Mouse (Mus musculus): Measurements from ENCODE around the gene Gm49450. TPM values are rescaled to one million over a fixed set of nuclear protein-coding genes. Genes with fewer than 3 reads are reported as not detected.
"Not testable (repeated sequence)": the region's sequence is repeated elsewhere in the genome, so short reads cannot be mapped to it uniquely, and the experiment has no call there.

The Gm49450 gene
- polyA plus RNA-seq, 1 experiment from 2014 or later: not detected

DNA sequence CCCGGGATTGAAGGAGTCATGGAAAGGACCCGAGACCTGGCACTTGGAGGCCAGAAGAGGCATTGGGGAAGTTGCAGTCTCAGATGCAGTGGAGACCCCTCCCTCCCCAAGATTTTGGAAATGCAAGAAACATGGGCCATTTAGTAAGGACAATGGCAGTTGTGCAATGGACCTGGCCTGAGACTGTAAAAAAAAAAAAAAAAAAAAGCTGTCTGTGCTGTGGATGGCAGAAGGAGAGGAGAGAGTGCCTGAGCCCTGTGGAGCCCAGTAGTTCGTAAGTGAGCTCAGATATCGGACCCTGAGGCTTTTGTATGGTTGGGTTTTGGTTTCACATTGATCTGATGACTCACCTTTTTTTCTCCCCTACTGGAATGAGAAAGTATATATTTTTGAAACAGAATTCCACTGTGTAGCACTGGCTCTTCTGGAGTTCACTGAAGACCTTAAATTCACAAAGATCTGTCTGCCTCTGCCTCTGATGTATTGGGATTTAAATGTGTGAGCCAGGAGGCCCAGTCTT, 5.6 kb upstream of the Gm49450 start:
- Histone ChIP-seq H3K9me3 (no peaks in the 10 kb centered on the region), H3K4me3 (no peak overlapping the region), H3K27me3 (ENCODE audit: insufficient read depth, poor library complexity, severe bottlenecking) (no peaks in the 10 kb centered on the region), H3K27ac (no peak overlapping the region), H3K36me3 (no peaks in the 10 kb centered on the region), H3K4me1 (peaks cover 12% of the 10 kb centered on the region)
- 88% methylated on average over 4 of the region's 4 CpGs for WGBS
- no peak for DNase-seq (ENCODE audit: low spot score)

DNA sequence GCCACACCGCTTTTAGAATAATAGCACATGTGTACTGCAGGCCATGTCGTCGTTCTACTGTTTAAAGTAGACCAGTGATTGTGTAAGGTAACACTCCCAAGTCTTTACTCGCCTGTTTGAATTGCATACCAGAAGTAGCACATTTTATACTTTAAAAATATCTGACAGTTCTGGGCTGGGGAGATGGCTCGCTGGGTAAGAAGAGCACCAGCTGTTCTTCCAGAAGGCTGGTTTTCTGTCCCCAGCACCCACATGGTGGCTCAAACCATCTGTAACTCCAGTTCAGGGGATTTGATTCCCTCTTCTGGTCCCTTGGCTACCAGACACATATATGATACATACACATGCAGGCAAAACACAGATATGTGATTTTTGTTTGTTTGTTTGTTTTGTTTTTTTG, 4.1 kb upstream of the Gm49450 start:
- H3K4me3 ChIP-seq: no peak overlapping the region
- H3K4me1 ChIP-seq: peaks cover 17% of the 10 kb centered on the region
- H3K9me3 ChIP-seq: no peaks in the 10 kb centered on the region
- no peak overlapping the region for H3K27ac ChIP-seq
- no peaks in the 10 kb centered on the region for H3K27me3 ChIP-seq (ENCODE audit: insufficient read depth, poor library complexity, severe bottlenecking)
- no peaks in the 10 kb centered on the region for H3K36me3 ChIP-seq
- 85% methylated on average over 5 of the region's 5 CpGs for WGBS
- no peak for DNase-seq (ENCODE audit: low spot score)

DNA sequence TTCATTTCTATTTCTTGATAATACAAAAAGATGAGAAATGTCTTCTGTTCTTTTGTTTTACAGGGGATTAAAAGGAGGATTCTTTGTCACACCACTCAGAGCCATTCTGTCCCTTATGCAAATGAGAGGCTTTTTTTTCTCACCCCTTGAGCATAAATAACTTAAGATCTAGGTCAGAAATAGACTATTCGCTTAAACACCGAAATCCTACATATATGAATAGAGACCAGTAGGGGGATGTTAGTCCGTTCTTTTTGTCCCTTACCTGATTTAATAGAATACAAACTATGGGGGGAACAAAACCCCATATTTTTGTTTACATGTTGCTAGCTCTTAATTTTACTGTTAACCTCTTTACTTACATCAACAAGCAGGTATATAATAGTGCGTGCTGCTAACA, 2.6 kb upstream of the Gm49450 start:
- H3K4me1 ChIP-seq: peaks cover 22% of the 10 kb centered on the region
- no peak for DNase-seq (ENCODE audit: low spot score)
- 93% methylated on average over 4 of the region's 4 CpGs for WGBS
- no peaks in the 10 kb centered on the region for H3K27me3 ChIP-seq (ENCODE audit: insufficient read depth, poor library complexity, severe bottlenecking)
- no peak overlapping the region for H3K27ac ChIP-seq
- H3K36me3 ChIP-seq: peaks cover 5% of the 10 kb centered on the region
- no peaks in the 10 kb centered on the region for H3K9me3 ChIP-seq
- no peak overlapping the region for H3K4me3 ChIP-seq

DNA sequence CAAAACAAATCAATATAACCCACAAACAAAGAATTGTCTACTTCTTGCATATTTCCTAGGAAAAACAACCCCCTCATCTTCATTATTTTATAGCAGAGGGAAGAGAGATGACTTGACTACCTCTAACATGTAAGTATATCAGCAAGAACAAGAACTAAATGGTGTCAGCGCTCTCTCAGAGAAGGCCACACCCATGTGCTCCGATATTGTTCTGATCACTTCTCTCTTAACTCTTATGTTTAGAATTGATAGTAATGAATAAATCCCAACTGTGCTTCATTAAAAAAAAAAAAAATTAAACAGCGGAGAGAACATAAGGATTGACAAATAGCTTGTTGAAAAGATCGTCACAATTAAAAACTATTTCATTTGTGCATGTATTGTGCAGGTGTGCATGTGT, 2.0 kb upstream of the Gm49450 start:
- WGBS: 82% methylated on average over 4 of the region's 4 CpGs
- Histone ChIP-seq H3K4me3 (peak overlapping the region; percentile 45; the same call in 1 of the 2 replicates), H3K27ac (peak overlapping the region; percentile 91)

DNA sequence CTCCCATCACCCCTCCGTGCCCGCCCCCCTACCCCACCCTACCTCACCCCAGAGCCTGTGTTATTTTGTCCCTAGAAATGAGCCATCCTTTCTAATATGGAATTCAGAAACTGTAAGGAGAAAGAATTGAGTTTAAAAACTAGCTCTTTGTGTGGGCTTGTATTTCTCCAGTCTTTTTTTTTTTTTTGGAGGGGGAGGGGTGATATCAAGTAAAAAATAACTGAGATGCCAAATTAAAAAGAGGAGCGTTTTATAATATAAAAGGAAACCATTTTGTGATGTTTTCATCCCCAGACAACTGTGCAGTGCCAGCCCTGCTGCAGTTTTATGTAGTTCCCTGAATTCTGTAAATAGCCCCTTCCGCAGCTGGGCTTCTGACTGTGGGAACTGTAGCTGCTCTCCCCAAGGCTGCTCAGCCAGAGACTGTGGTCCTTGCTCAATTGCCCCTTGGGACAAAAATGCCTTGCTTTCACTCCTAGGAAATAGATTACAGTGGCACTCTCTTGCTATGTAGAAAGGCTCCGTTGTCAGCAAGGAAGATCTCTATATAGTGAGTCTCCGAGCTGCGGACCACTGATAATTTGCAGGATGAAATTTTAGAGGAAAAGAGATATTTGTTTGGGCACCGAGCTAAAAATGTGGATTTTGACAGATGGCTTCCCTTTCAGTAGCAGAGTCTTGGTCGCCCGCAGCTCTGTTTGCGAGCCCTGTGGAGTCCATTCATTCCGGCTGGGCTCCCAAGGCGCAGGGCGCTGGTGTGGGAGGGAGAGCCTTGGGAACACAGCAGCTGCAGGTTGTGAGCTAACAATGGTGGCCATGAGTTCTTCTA, 1.3 kb upstream of the Gm49450 start:
- peak overlapping the region; percentile 91 for H3K27ac ChIP-seq
- H3K36me3 ChIP-seq: peaks cover 9% of the 10 kb centered on the region
- no peaks in the 10 kb centered on the region for H3K9me3 ChIP-seq
- WGBS: 24% methylated on average over 14 of the region's 14 CpGs
- peak overlapping the region; percentile 84 for H3K4me3 ChIP-seq
- DNase-seq (ENCODE audit: low spot score): no peak
- no peaks in the 10 kb centered on the region for H3K27me3 ChIP-seq (ENCODE audit: insufficient read depth, poor library complexity, severe bottlenecking)
- peaks cover 22% of the 10 kb centered on the region for H3K4me1 ChIP-seq

More for the DNA sequence above, 2.0 kb upstream of the Gm49450 start:
- peaks cover 7% of the 10 kb centered on the region for H3K36me3 ChIP-seq
- no peak for DNase-seq (ENCODE audit: low spot score)
- H3K27me3 ChIP-seq (ENCODE audit: insufficient read depth, poor library complexity, severe bottlenecking): no peaks in the 10 kb centered on the region
- H3K4me1 ChIP-seq: peaks cover 22% of the 10 kb centered on the region
- no peaks in the 10 kb centered on the region for H3K9me3 ChIP-seq

DNA sequence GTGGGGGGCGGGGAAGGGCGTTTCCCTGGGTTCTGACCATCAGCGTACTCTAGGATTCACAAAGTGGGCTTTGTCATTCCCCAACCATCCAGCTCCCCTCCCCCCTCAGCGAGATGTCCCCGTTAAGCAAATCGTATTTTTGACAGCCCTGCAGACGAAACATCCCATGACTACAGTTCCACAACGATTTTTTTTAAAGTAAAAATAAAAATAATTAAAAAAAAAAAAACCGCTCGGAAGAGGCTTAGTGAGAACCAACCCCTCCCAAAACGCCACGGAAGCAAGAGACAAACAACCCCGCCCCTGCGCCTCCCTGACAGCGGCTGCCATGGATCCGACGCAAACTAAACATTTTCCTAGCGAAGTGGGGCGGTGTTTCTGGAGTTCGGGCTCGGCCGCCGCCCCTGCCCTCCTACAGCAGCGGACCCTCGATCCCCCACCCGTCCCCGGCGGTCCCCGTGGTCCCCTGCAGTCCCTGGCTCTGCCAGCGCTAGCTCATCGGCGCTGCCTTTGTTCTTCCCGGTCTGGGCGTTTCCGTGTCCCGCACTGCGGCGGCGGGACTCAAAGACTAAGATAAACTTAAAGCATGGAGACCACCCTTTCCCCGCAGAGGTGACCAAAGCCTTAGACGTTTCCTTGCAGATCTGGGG, 475 bp downstream of the Gm49450 start:
- under 1% methylated on average over 41 of the region's 41 CpGs for whole genome bisulfite sequencing
- Histone ChIP-seq H3K4me1 (peaks cover 24% of the 10 kb centered on the region), H3K36me3 (peaks cover 14% of the 10 kb centered on the region), H3K27ac (peak overlapping the region; percentile 91), H3K27me3 (ENCODE audit: insufficient read depth, poor library complexity, severe bottlenecking) (no peaks in the 10 kb centered on the region), H3K9me3 (no peaks in the 10 kb centered on the region), H3K4me3 (peak overlapping the region; percentile 84)
- DNase-seq (ENCODE audit: low spot score): peak; percentile 84

DNA sequence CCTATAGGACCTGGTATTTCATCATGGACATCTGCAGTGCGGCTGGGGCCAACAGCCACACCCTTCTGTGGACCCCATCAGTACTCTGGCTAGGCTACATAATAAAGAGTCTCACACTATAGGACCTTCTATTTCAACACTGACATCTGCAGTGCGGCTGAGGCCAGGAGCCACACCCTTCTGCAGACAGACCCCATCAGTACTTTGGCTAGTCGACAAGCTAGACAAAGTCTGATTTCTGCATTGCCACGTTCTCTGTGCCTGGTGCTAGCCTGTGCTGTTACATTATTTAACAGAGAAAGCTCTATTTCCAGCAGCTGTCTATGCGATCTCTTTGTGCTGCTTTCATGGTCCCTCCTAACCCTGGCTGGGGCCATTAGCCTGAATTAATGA, 1.3 kb downstream of the Gm49450 start:
- peak overlapping the region; percentile 91 for H3K27ac ChIP-seq
- H3K4me1 ChIP-seq: peaks cover 25% of the 10 kb centered on the region
- no peak for DNase-seq (ENCODE audit: low spot score)
- H3K9me3 ChIP-seq: no peaks in the 10 kb centered on the region
- peaks cover 14% of the 10 kb centered on the region for H3K36me3 ChIP-seq
- peak overlapping the region; percentile 84 for H3K4me3 ChIP-seq
- H3K27me3 ChIP-seq (ENCODE audit: insufficient read depth, poor library complexity, severe bottlenecking): no peaks in the 10 kb centered on the region
- 38% methylated on average over 5 of the region's 5 CpGs for WGBS

DNA sequence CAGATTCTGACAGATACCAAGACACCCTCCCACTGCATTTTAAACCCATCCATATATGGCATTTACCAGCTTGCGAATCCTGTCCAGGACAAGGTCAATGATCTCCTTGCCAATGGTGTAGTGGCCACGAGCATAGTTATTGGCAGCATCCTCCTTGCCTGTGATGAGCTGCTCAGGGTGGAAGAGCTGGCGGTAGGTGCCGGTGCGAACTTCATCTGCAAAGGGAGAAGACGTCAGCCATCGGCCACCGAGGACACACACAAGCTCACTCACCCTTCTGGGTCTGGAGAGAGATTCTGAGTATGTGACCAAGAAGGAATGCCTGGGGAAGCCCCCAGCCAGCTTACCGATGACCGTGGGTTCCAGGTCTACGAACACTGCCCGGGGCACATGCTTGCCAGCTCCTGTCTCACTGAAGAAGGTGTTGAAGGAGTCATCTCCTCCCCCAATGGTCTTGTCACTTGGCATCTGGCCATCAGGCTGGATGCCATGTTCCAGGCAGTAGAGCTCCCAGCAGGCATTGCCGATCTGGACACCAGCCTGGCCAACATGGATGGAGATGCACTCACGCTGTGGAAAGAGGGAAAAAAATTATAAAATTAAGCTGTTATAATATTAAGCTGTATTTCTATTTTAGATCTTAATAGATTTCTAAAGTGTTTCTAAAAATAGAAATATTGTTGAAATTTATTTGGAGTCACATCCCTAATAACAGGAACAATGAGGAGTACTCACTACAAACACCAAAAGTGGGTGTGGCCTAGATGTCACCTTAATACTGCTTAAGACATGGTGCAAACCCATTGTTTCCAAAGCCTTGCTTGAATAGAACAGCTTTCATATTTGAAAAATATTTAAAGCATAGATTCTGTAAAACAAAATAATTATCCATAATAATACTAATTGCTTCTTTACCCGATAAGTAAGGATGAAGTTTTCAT, 2.0 kb downstream of the Gm49450 start:
- not testable (repeated sequence) for H3K27me3 ChIP-seq (ENCODE audit: insufficient read depth, poor library complexity, severe bottlenecking); DNase-seq (ENCODE audit: low spot score); H3K9me3 ChIP-seq
- Histone ChIP-seq H3K4me1 (peaks cover 25% of the 10 kb centered on the region), H3K36me3 (peaks cover 14% of the 10 kb centered on the region), H3K4me3 (peak overlapping the region; percentile 84), H3K27ac (peak overlapping the region; percentile 91; the same call in 1 of the 2 replicates)
- WGBS: 88% methylated on average over 11 of the region's 15 CpGs

DNA sequence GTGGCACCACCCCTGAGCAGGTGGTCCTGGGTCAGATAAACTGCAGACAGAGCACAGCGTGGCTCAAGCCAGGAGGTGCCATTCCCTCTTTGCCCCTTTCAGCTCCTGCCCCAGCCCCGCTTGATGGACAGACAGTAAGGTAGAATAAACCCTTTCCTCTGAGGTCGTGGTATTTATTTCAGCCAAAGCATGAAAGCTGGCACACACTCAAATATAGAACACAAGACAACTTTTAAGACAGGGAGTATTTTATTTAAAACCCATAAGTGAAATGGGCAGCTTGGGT, 3.8 kb downstream of the Gm49450 start:
- H3K4me3 ChIP-seq: no peak overlapping the region
- H3K36me3 ChIP-seq: peaks cover 14% of the 10 kb centered on the region
- no peaks in the 10 kb centered on the region for H3K27me3 ChIP-seq (ENCODE audit: insufficient read depth, poor library complexity, severe bottlenecking)
- DNase-seq (ENCODE audit: low spot score): no peak
- peaks cover 18% of the 10 kb centered on the region for H3K4me1 ChIP-seq
- H3K27ac ChIP-seq: no peak overlapping the region
- WGBS: 71% methylated on average over 3 of the region's 3 CpGs
- H3K9me3 ChIP-seq: 0 out of 2 replicates have a peak, but pooled peaks cover 2% of the 10 kb centered on the region

DNA sequence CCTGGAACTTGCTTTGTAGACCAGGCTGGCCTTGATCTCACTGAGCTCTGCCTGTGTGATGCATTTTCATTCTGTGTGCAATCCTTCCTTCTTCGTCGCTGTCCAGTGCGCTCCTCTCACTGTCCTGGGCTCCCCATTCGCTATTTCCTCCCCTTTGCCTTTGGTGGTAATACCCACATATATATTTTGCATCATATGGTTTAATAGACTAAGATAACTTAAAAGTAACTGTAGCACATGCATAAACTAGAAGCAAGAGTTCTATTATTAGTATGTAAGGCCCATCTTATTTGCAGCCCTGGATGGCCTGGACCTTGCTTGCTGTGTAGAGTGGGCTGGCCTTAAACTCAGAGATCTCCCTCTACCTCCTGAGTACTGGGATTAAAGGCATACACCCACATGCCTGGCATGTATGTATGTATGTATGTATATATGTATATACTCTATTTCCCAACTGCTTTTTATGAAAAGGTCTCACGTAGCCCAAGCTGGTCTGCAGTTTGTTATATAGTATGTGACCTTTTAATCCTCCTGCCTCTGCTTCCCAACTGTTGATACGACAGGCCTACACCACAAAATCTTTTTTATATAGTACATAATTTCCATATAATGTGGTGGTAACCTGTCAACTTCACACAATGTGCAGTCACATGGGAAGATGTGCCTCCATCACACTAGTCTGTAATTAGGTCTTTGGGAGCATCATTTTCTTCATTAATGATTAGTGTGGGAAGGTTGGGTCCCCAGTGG, 4.3 kb downstream of the Gm49450 start:
- Histone ChIP-seq H3K9me3 (0 out of 2 replicates have a peak, but pooled peaks cover 3% of the 10 kb centered on the region), H3K27me3 (ENCODE audit: insufficient read depth, poor library complexity, severe bottlenecking) (no peaks in the 10 kb centered on the region), H3K36me3 (peaks cover 14% of the 10 kb centered on the region), H3K4me1 (peaks cover 14% of the 10 kb centered on the region), H3K27ac (no peak overlapping the region), H3K4me3 (no peak overlapping the region)
- no peak for DNase-seq (ENCODE audit: low spot score)
- 79% methylated on average over 6 of the region's 6 CpGs for WGBS

DNA sequence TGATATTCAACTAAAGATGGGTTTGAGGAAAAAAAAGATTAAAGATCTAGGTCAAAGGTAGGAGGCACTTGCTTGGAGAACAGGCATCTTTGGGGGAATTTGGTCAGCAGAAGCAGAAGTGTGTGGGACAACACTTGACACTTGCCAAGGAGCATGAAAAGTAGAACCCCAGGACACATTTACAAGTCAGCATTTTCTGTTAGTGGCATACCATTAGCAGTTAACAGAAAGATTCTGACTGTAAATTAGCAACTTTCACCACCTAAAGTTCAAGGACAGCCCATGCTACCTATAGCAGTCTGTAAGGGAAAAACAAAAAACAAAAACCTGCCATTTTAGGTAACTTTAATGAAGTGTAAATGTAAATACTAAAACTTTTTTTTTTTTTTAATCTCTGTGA, 5.0 kb downstream of the Gm49450 start:
- Histone ChIP-seq H3K36me3 (peaks cover 14% of the 10 kb centered on the region), H3K4me1 (peaks cover 8% of the 10 kb centered on the region), H3K27me3 (ENCODE audit: insufficient read depth, poor library complexity, severe bottlenecking) (no peaks in the 10 kb centered on the region), H3K27ac (no peak overlapping the region), H3K9me3 (0 out of 2 replicates have a peak, but pooled peaks cover 3% of the 10 kb centered on the region), H3K4me3 (no peak overlapping the region)
- DNase-seq (ENCODE audit: low spot score): no peak

DNA sequence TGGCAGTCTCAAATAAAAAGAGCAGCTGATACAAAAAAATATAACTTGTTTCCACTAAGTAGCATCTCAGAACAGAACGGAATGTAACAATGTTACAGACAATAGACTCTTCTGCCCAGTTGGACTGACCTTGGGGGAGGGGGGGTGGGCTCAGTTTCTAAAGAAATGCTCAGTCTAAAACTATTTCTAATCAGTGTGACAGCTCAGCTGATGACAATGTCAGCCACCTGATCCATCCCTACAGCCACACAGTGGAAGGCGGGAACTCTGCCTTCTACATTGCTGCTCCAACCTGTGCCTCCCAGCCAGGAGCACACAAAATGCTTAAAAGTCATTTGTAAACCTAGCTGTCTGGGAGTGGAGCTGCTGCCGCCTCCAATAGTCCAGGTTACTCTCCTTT, 5.5 kb downstream of the Gm49450 start:
- Histone ChIP-seq H3K9me3 (0 out of 2 replicates have a peak, but pooled peaks cover 3% of the 10 kb centered on the region), H3K27me3 (ENCODE audit: insufficient read depth, poor library complexity, severe bottlenecking) (no peaks in the 10 kb centered on the region), H3K4me1 (peaks cover 8% of the 10 kb centered on the region), H3K27ac (no peak overlapping the region), H3K36me3 (peaks cover 14% of the 10 kb centered on the region), H3K4me3 (no peak overlapping the region)
- 60% methylated on average over 3 of the region's 3 CpGs for WGBS
- no peak for DNase-seq (ENCODE audit: low spot score)

All from heart, embryonic 10.5 days (tissue).